Mouse (Mus musculus): ENCODE data around the gene Hjurp. TPM values are rescaled to one million over a fixed set of nuclear protein-coding genes. Genes with fewer than 3 reads are reported as not detected.

Gene Hjurp
- total and polyA plus RNA-seq, 3 experiments: 59.4 to 103 (median 76.3) TPM

DNA sequence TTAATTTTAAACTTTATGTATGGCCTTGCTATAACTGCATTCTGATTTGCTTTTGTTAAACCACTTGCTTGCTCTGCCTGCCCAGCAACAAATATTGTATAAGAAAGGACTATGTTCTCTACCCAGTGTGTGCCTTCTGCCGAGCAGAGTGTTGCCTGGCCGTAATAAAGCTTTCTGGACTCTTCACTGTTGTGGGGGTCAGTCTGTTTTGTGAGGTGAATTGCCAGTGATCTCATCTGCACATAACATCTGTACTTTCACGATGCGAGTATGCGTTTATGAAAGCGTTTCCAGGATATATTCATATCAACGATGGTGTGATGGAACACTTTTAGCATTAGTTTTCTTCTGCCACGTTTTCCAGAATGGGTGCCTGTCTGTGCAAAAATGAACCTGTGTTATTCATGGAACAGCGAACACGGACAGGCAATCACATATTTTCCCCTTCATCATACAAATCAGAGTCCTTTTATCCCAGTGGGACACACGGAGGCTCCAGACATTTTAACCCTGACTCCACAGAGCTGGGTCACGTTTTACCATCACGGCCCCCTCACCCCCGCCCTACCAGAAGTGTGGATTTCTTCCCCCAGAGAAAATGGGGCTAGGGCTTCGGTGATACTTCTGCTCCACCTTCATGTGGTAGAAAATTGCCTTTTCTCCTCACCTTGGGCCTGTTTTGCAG lies 2.7 kb upstream of the Hjurp start:
- Histone ChIP-seq H3K9me3 (replicated peaks; ENCODE audit: insufficient read depth, low read length) (no peaks in the 10 kb centered on the region), H3K27ac (ENCODE audit: control insufficient read depth, low read depth, low read length) (no peak overlapping the region), H3K27me3 (ENCODE audit: control insufficient read depth in 1 of 2, insufficient read depth in 2 of 2, low read length in 2 of 2) (no peaks in the 10 kb centered on the region), H3K36me3 (ENCODE audit: control insufficient read depth in 1 of 2, insufficient read depth in 2 of 2, low read length in 2 of 2) (peaks cover 1 to 15% of the 10 kb centered on the region in 2 experiments; a peak in 3 of 4 replicates), H3K4me3 (ENCODE audit: control insufficient read depth in 1 of 2, insufficient read depth in 1 of 2, low read depth in 2 of 2, low read length in 2 of 2) (no peak overlapping the region), H3K79me2 (ENCODE audit: control insufficient read depth, insufficient read depth, low read length, poor library complexity) (peaks cover 22% of the 10 kb centered on the region), H3K4me1 (ENCODE audit: control insufficient read depth in 1 of 2, insufficient read depth in 2 of 2, low read length in 2 of 2) (peaks cover 3 to 9% of the 10 kb centered on the region in 2 experiments; a peak in 3 of 4 replicates), H3K9ac (ENCODE audit: control insufficient read depth, low read depth, low read length, poor library complexity, severe bottlenecking) (no peak overlapping the region)
- DNase-seq (ENCODE audit: low read depth, low spot score): no peak
- no peak for TF ChIP-seq MAX (IDR thresholded peaks at IDR 0.05; ENCODE audit: low read length)
- TF ChIP-seq MEF2A (IDR thresholded peaks at IDR 0.05; ENCODE audit: extremely low read depth, insufficient replicate concordance, low read depth, low read length, poor library complexity, severe bottlenecking): no peak
- TF ChIP-seq BHLHE40 (IDR thresholded peaks at IDR 0.05; ENCODE audit: borderline replicate concordance, low read depth, low read length): no peak
- TF ChIP-seq ELF1 (IDR thresholded peaks at IDR 0.05; ENCODE audit: low read depth, low read length): no peak
- no peak for TF ChIP-seq SIN3A (IDR thresholded peaks at IDR 0.05; ENCODE audit: low read length)
- no peak for TF ChIP-seq KAT2A (conservative IDR thresholded peaks at IDR 0.05; ENCODE audit: low read depth, low read length)
- TF ChIP-seq UBTF (IDR thresholded peaks at IDR 0.05; ENCODE audit: borderline replicate concordance, insufficient read depth, low read depth, low read length): no peak
- TF ChIP-seq ZMIZ1 (IDR thresholded peaks at IDR 0.05; ENCODE audit: low read depth, low read length): no peak
- no peak for TF ChIP-seq RCOR1 (IDR thresholded peaks at IDR 0.05; ENCODE audit: low read depth, low read length)
- TF ChIP-seq MAZ (IDR thresholded peaks at IDR 0.05; ENCODE audit: low read depth, low read length): no peak
- TF ChIP-seq NELFE (IDR thresholded peaks at IDR 0.05; ENCODE audit: low read depth, low read length): no peak
- TF ChIP-seq HCFC1 (IDR thresholded peaks at IDR 0.05; ENCODE audit: low read depth, low read length): no peak
- TF ChIP-seq CHD2 (IDR thresholded peaks at IDR 0.05; ENCODE audit: low read length): no peak
- no peak for TF ChIP-seq POLR2A (IDR thresholded peaks at IDR 0.05; ENCODE audit: control insufficient read depth in 1 of 2, insufficient read depth in 1 of 2, low read depth in 1 of 2, low read length in 2 of 2, poor library complexity in 1 of 2)
- no peak for TF ChIP-seq E2F4 (IDR thresholded peaks at IDR 0.05; ENCODE audit: borderline replicate concordance, low read depth, low read length)
- TF ChIP-seq CHD1 (IDR thresholded peaks at IDR 0.05; ENCODE audit: low read depth, low read length): no peak
- TF ChIP-seq TAL1 (IDR thresholded peaks at IDR 0.05; ENCODE audit: low read length): no peak
- TF ChIP-seq MYC (IDR thresholded peaks at IDR 0.05; ENCODE audit: low read depth, low read length): no peak
- TF ChIP-seq TBP (IDR thresholded peaks at IDR 0.05; ENCODE audit: low read depth, low read length): no peak
